Mouse (Mus musculus) myocyte (in vitro differentiated cells): ENCODE measurements at regions not wholly inside any gene's neighbourhood (a gene's known extent, or its start where the extent isn't known, plus 50 kb on each side); places are given as distances from the start of the nearest gene placed in this dataset.

ENCODE experiments used
- H3K27me3 ChIP-seq: one replicate; pipeline ENCODE4 v1.6.1; 2011; ENCODE audit not compliant: control insufficient read depth, insufficient read depth, insufficient read length
- H3K36me3 ChIP-seq: one replicate; pipeline ENCODE4 v1.6.1; 2011; ENCODE audit not compliant: control insufficient read depth, insufficient read depth
- H3K4me2 ChIP-seq: one replicate; pipeline ENCODE4 v1.6.1; 2011; ENCODE audit warnings: low read depth, control low read depth
- H3K4me3 ChIP-seq: one replicate; pipeline ENCODE4 v1.5.1; 2011; ENCODE audit warnings: mild to moderate bottlenecking, control low read depth, moderate library complexity
- H3K79me2 ChIP-seq: one replicate; pipeline ENCODE4 v1.6.1; 2011; ENCODE audit not compliant: control insufficient read depth, insufficient read depth
- H3ac ChIP-seq: one replicate; pipeline ENCODE4 v1.6.1; 2011; ENCODE audit not compliant: control insufficient read depth, insufficient read length
- CEBPB ChIP-seq: IDR thresholded peaks from 2 replicates; pipeline ENCODE4 v1.6.1; 2011; ENCODE audit warnings: mild to moderate bottlenecking, moderate library complexity; ENCODE audit not compliant: poor library complexity, insufficient read depth, severe bottlenecking
- E2F4 ChIP-seq: IDR thresholded peaks from one replicate; pipeline ENCODE4 v1.6.1; 2011; ENCODE audit warnings: mild to moderate bottlenecking, control low read depth, moderate library complexity; ENCODE audit not compliant: insufficient read depth
- MAX ChIP-seq: IDR thresholded peaks from one replicate; pipeline ENCODE4 v1.6.1; 2011; ENCODE audit warnings: low read depth, mild to moderate bottlenecking, control low read depth
- MYOD1 ChIP-seq, 3 experiments: IDR thresholded peaks; one replicate each; pipeline ENCODE4 v1.6.1; 2011; ENCODE audit warnings: control low read depth in 2 of 3, low read depth in 2 of 3, mild to moderate bottlenecking in 2 of 3, moderate library complexity in 1 of 3; ENCODE audit not compliant: insufficient read length in 2 of 3, control insufficient read depth in 1 of 3
- MYOG ChIP-seq, 3 experiments: IDR thresholded peaks; one replicate each; pipeline ENCODE4 v1.6.1; 2011; ENCODE audit warnings: control low read depth in 2 of 3, low read depth in 2 of 3, mild to moderate bottlenecking in 2 of 3; ENCODE audit not compliant: insufficient read length in 2 of 3, control insufficient read depth in 1 of 3, insufficient read depth in 1 of 3
- POLR2A ChIP-seq: IDR thresholded peaks from one replicate; pipeline ENCODE4 v1.6.1; 2011; ENCODE audit warnings: low read depth, mild to moderate bottlenecking, control low read depth, moderate library complexity; ENCODE audit not compliant: insufficient read length
- POLR2AphosphoS2 ChIP-seq: IDR thresholded peaks from one replicate; pipeline ENCODE4 v1.6.1; 2011; ENCODE audit warnings: low read depth, control low read depth; ENCODE audit not compliant: insufficient read length
- REST ChIP-seq: IDR thresholded peaks from one replicate; pipeline ENCODE4 v1.6.1; 2011; ENCODE audit warnings: mild to moderate bottlenecking, control low read depth, moderate library complexity; ENCODE audit not compliant: insufficient read depth, insufficient read length
- SRF ChIP-seq: IDR thresholded peaks from one replicate; pipeline ENCODE4 v1.6.1; 2011; ENCODE audit warnings: low read depth; ENCODE audit not compliant: control insufficient read depth, insufficient read length
- TCF12 ChIP-seq: IDR thresholded peaks from one replicate; pipeline ENCODE4 v1.6.1; 2011; ENCODE audit warnings: mild to moderate bottlenecking, control low read depth; ENCODE audit not compliant: poor library complexity, insufficient read depth, severe bottlenecking
- TCF3 ChIP-seq: IDR thresholded peaks from one replicate; pipeline ENCODE4 v1.6.1; 2011; ENCODE audit warnings: low read depth, control low read depth; ENCODE audit not compliant: insufficient read length
- USF1 ChIP-seq: IDR thresholded peaks from one replicate; pipeline ENCODE4 v1.6.1; 2011; ENCODE audit warnings: low read depth, mild to moderate bottlenecking, control low read depth, moderate library complexity

DNA sequence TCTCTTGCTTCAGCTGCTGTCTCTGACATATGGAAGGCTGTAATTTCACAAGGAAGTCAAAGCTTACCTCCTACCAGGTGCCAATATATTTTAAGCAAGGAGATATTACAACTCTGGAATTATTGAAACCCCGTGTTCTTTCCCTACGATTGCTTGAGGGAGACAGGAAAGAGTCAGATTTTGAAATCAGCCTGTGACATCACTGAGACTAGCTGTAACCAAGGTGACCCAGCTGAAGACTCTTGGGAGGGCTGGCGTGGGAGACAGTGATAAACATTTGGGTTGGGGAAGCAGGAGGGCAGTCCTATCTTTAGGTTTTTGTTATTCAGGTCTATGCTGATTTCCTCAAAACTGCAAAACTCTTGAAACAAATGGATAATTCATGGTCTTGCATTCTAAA lies 518.4 kb upstream of the Id2 start:
- H3K36me3 ChIP-seq = no peaks in the 10 kb centered on the region
- H3ac ChIP-seq = no peak overlapping the region
- H3K27me3 ChIP-seq = no peaks in the 10 kb centered on the region
- no peaks in the 10 kb centered on the region for H3K79me2 ChIP-seq
- H3K4me3 ChIP-seq = no peak overlapping the region
- TF ChIP-seq MYOD1 (IDR thresholded peaks at IDR 0.05; ENCODE audit: control insufficient read depth in 1 of 3, insufficient read length in 2 of 3, low read depth in 2 of 3) (no peak), POLR2AphosphoS2 (no peak)
- H3K4me2 ChIP-seq = no peak overlapping the region

DNA sequence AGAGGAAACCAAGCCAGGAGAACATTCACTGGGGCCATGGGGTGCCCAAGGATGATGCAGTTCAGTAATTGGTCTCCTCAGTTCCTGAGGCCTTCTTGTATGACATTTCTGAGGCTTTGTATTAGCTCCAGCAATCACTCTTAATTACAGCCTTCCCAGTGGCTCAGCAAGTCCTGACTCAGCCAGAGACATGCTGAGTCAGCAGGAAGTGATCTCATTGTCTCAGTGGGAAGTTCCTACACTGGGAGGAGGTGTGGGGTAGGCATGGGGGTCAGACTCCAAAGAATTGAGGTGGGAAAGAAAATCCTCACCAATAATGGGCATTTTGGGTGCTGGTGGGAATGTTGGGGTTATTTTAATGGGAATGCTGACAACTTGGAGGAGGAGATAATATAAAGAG lies 516.5 kb upstream of the Id2 start:
- Histone ChIP-seq H3K36me3 (no peaks in the 10 kb centered on the region), H3K79me2 (no peaks in the 10 kb centered on the region), H3K4me3 (no peak overlapping the region), H3ac (no peak overlapping the region), H3K27me3 (no peaks in the 10 kb centered on the region), H3K4me2 (no peak overlapping the region)
- TF ChIP-seq TCF12 (no peak), POLR2AphosphoS2 (no peak), REST (no peak), E2F4 (no peak), MYOD1 (IDR thresholded peaks at IDR 0.05; ENCODE audit: control insufficient read depth in 1 of 3, insufficient read length in 2 of 3, low read depth in 2 of 3) (no peak), POLR2A (no peak), SRF (no peak), MAX (no peak), USF1 (no peak), MYOG (IDR thresholded peaks at IDR 0.05; ENCODE audit: control insufficient read depth in 1 of 3, insufficient read depth in 1 of 3, insufficient read length in 2 of 3, low read depth in 2 of 3) (no peak), CEBPB (no peak), TCF3 (no peak)

DNA sequence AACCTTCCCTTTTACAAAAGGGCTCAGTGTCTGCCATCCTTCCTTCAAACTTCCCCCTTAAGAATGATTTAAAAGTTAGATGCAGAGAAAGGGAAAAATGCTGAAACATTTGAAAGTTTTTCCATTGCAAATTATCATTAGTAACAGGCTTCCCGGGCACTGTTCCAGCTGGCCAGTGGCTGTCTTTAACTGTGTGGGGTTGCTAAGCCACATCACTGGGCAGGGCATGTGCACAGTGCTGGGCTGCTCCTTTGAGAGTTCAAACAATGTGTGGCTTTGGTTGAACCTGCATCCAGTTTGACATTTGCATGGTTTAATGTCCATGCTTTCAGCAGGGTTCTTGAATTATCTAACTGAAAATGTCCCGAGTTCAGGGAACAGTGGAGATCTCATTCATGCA lies 512.1 kb upstream of the Id2 start:
- Histone ChIP-seq H3K27me3 (no peaks in the 10 kb centered on the region), H3K4me3 (no peak overlapping the region), H3ac (no peak overlapping the region), H3K79me2 (no peaks in the 10 kb centered on the region), H3K36me3 (no peaks in the 10 kb centered on the region), H3K4me2 (no peak overlapping the region)
- no peak for TF ChIP-seq TCF3
- no peak for TF ChIP-seq E2F4
- TF ChIP-seq TCF12 = no peak
- no peak for TF ChIP-seq SRF
- TF ChIP-seq REST = no peak
- TF ChIP-seq MYOD1 (IDR thresholded peaks at IDR 0.05; ENCODE audit: control insufficient read depth in 1 of 3, insufficient read length in 2 of 3, low read depth in 2 of 3) = no peak
- no peak for TF ChIP-seq MYOG (IDR thresholded peaks at IDR 0.05; ENCODE audit: control insufficient read depth in 1 of 3, insufficient read depth in 1 of 3, insufficient read length in 2 of 3, low read depth in 2 of 3)
- no peak for TF ChIP-seq MAX
- no peak for TF ChIP-seq POLR2AphosphoS2
- TF ChIP-seq POLR2A = no peak
- no peak for TF ChIP-seq CEBPB
- TF ChIP-seq USF1 = no peak

DNA sequence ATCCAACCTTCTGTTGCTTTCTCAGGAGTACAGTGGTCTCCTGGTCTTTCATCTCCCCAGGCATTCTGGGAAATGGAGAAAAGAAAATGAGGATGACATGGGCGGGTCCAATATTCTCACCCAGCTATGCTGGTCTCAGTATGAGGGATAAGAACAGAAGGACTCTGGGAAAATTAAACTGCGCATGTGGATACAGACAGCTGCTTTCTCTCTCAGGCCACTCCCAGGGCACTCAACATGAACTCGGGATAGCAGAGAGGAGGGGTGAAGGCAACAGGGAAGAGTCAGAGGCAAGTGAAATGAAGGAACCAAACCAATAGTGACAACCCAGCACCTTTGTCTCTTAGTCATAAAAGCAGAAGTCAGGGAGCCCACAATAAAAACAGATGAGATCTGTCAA lies 508.5 kb upstream of the Id2 start:
- no peak for TF ChIP-seq MYOD1 (IDR thresholded peaks at IDR 0.05; ENCODE audit: control insufficient read depth in 1 of 3, insufficient read length in 2 of 3, low read depth in 2 of 3)
- no peak for TF ChIP-seq USF1
- TF ChIP-seq CEBPB = no peak
- TF ChIP-seq MAX = no peak
- no peak for TF ChIP-seq REST
- no peak for TF ChIP-seq POLR2AphosphoS2
- TF ChIP-seq TCF12 = no peak
- no peak for TF ChIP-seq E2F4
- TF ChIP-seq MYOG (IDR thresholded peaks at IDR 0.05; ENCODE audit: control insufficient read depth in 1 of 3, insufficient read depth in 1 of 3, insufficient read length in 2 of 3, low read depth in 2 of 3) = no peak
- no peak for TF ChIP-seq SRF
- TF ChIP-seq TCF3 = no peak
- TF ChIP-seq POLR2A = no peak
- H3K36me3 ChIP-seq = no peaks in the 10 kb centered on the region
- no peaks in the 10 kb centered on the region for H3K79me2 ChIP-seq
- H3K4me3 ChIP-seq = no peak overlapping the region
- H3K27me3 ChIP-seq = no peaks in the 10 kb centered on the region
- no peak overlapping the region for H3ac ChIP-seq
- H3K4me2 ChIP-seq = no peak overlapping the region

DNA sequence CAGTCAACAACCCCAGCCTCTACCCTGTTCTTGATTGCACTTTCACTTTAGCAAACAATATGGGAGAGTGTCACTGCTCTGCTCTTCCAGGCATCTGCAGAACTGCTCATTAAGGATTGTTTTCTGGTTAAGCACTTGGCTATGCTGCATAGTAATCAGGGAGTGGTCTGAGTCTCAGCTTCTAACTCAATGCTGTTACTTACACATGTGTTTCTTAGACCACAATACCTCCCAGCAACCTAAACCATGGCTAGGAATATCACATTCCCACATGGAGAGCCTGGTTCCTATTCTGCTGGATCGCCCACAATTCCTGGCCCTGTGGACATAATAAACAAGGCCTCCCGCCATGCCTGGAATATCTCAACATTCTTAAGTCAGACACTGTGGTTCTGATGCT lies 493.3 kb upstream of the Id2 start:
- no peaks in the 10 kb centered on the region for H3K27me3 ChIP-seq
- H3ac ChIP-seq = no peak overlapping the region
- H3K4me3 ChIP-seq = no peak overlapping the region
- H3K79me2 ChIP-seq = no peaks in the 10 kb centered on the region
- H3K36me3 ChIP-seq = no peaks in the 10 kb centered on the region
- no peak overlapping the region for H3K4me2 ChIP-seq
- TF ChIP-seq POLR2A (no peak), USF1 (no peak), TCF12 (no peak), E2F4 (no peak), CEBPB (no peak), POLR2AphosphoS2 (no peak), MAX (no peak), SRF (no peak), REST (no peak), MYOD1 (IDR thresholded peaks at IDR 0.05; ENCODE audit: control insufficient read depth in 1 of 3, insufficient read length in 2 of 3, low read depth in 2 of 3) (no peak), MYOG (IDR thresholded peaks at IDR 0.05; ENCODE audit: control insufficient read depth in 1 of 3, insufficient read depth in 1 of 3, insufficient read length in 2 of 3, low read depth in 2 of 3) (no peak), TCF3 (no peak)
